Mouse (Mus musculus) neural tube, embryonic 15.5 days (tissue): ENCODE data around the gene Pard3b. TPM values are rescaled to one million over a fixed set of nuclear protein-coding genes. Genes with fewer than 3 reads are reported as not detected.

Source experiments
- ATAC-seq: fragments of 200-750 bp; cut with Nextera tagmentation; 2 replicates; pipeline ENCODE4 v1.8.0; 2017; ENCODE audit warnings: mild to moderate bottlenecking, moderate TSS enrichment, moderate library complexity; ENCODE audit not compliant: low FRiP score
- H3K27ac ChIP-seq: fragments of 300-500 bp; sonication (generic); replicated peaks from 2 replicates; pipeline ENCODE4 v1.5.1; 2015; ENCODE audit warnings: mild to moderate bottlenecking, inconsistent platforms
- H3K27me3 ChIP-seq: fragments of 300-500 bp; sonication (generic); replicated peaks from 2 replicates; pipeline ENCODE4 v1.6.1; 2015; ENCODE audit warnings: inconsistent platforms
- H3K36me3 ChIP-seq: fragments of 300-500 bp; sonication (generic); 2 replicates; pipeline ENCODE4 v1.6.1; 2015; ENCODE audit warnings: inconsistent platforms
- H3K4me1 ChIP-seq: fragments of 300-500 bp; sonication (generic); 2 replicates; pipeline ENCODE4 v1.6.1; 2015; ENCODE audit warnings: inconsistent platforms
- H3K4me2 ChIP-seq: fragments of 300-500 bp; sonication (generic); 2 replicates; pipeline ENCODE4 v1.6.1; 2015; ENCODE audit warnings: inconsistent platforms, mild to moderate bottlenecking, moderate library complexity
- H3K4me3 ChIP-seq: fragments of 300-500 bp; sonication (generic); replicated peaks from 2 replicates; pipeline ENCODE4 v1.5.1; 2015; ENCODE audit warnings: mild to moderate bottlenecking, inconsistent platforms
- H3K9ac ChIP-seq: fragments of 300-500 bp; sonication (generic); replicated peaks from 2 replicates; pipeline ENCODE4 v1.6.1; 2015; ENCODE audit warnings: mild to moderate bottlenecking, inconsistent platforms
- H3K9me3 ChIP-seq: fragments of 300-500 bp; sonication (generic); replicated peaks from 2 replicates; pipeline ENCODE4 v1.6.1; 2016; ENCODE audit warnings: inconsistent platforms
- WGBS: fragments of 180-500 bp; shearing (Covaris S2); methylation state at CpG from one replicate; pipeline ENCODE4 v1.1.7; 2015; ENCODE audit warnings: mixed read lengths; 5-methylcytosine and 5-hydroxymethylcytosine counted together
- polyA plus RNA-seq: library from polyadenylated mRNA; unstranded; fragments of >200 nt; fragmentation: Nextera tagmentation; extraction: Ambion mirVana; gene quantifications from 2 replicates; pipeline ENCODE4 v1.2.1, GENCODE M21; 2015

The Pard3b gene
- polyA plus RNA-seq, 1 experiment from 2014 or later = 8.6 TPM

- Histone ChIP-seq H3K4me2 (no peak overlapping the region), H3K4me1 (no peaks in the 10 kb centered on the region), H3K27ac (no peak overlapping the region), H3K4me3 (no peak overlapping the region), H3K27me3 (no peaks in the 10 kb centered on the region), H3K9me3 (no peaks in the 10 kb centered on the region), H3K36me3 (no peaks in the 10 kb centered on the region), H3K9ac (no peak overlapping the region)
- no peak for ATAC-seq
- WGBS = 84% methylated on average over 9 of the region's 9 CpGs
Measured at GRCm38 (mm10) chr1:61961533-61961932, 322.9 kb downstream of the Pard3b start.

- H3K27ac ChIP-seq = no peak overlapping the region
- H3K9me3 ChIP-seq = no peaks in the 10 kb centered on the region
Measured at GRCm38 (mm10) chr1:61962571-61962970, 323.9 kb downstream of the Pard3b start.

GRCm38 (mm10) chr1:61967124-61967523, 328.5 kb downstream of the Pard3b start:
- no peaks in the 10 kb centered on the region for H3K36me3 ChIP-seq
- no peaks in the 10 kb centered on the region for H3K4me1 ChIP-seq
- WGBS = 78% methylated on average over 3 of the region's 3 CpGs
- H3K27me3 ChIP-seq = no peaks in the 10 kb centered on the region
- ATAC-seq = no peak
- no peaks in the 10 kb centered on the region for H3K9me3 ChIP-seq
- no peak overlapping the region for H3K4me2 ChIP-seq
- no peak overlapping the region for H3K4me3 ChIP-seq
- H3K9ac ChIP-seq = no peak overlapping the region
- no peak overlapping the region for H3K27ac ChIP-seq

More at GRCm38 (mm10) chr1:61962571-61962970, 323.9 kb downstream of the Pard3b start:
- Histone ChIP-seq H3K36me3 (no peaks in the 10 kb centered on the region), H3K4me3 (no peak overlapping the region), H3K9ac (no peak overlapping the region), H3K4me2 (no peak overlapping the region), H3K4me1 (no peaks in the 10 kb centered on the region), H3K27me3 (no peaks in the 10 kb centered on the region)
- ATAC-seq = no peak
- 77% methylated on average over 4 of the region's 4 CpGs for WGBS

- Histone ChIP-seq H3K4me2 (no peak overlapping the region), H3K4me1 (no peaks in the 10 kb centered on the region), H3K27ac (no peak overlapping the region), H3K9ac (no peak overlapping the region), H3K9me3 (no peaks in the 10 kb centered on the region), H3K27me3 (no peaks in the 10 kb centered on the region), H3K4me3 (no peak overlapping the region), H3K36me3 (no peaks in the 10 kb centered on the region)
- WGBS = 53% methylated on average over 4 of the region's 4 CpGs
- no peak for ATAC-seq
Measured at GRCm38 (mm10) chr1:61967807-61968206, 329.2 kb downstream of the Pard3b start.

- 15% methylated on average over 3 of the region's 3 CpGs for WGBS
- Histone ChIP-seq H3K9me3 (no peaks in the 10 kb centered on the region), H3K4me3 (no peak overlapping the region), H3K27ac (no peak overlapping the region), H3K36me3 (no peaks in the 10 kb centered on the region), H3K4me1 (no peaks in the 10 kb centered on the region), H3K9ac (no peak overlapping the region), H3K27me3 (no peaks in the 10 kb centered on the region), H3K4me2 (no peak overlapping the region)
- ATAC-seq = no peak
Measured at GRCm38 (mm10) chr1:61997711-61998110, 359.1 kb downstream of the Pard3b start.

- no peaks in the 10 kb centered on the region for H3K9me3 ChIP-seq
- ATAC-seq = no peak
- no peak overlapping the region for H3K4me3 ChIP-seq
- H3K4me1 ChIP-seq = no peaks in the 10 kb centered on the region
- no peak overlapping the region for H3K27ac ChIP-seq
- 53% methylated on average over 2 of the region's 2 CpGs for WGBS
- no peaks in the 10 kb centered on the region for H3K27me3 ChIP-seq
- no peak overlapping the region for H3K4me2 ChIP-seq
- H3K36me3 ChIP-seq = no peaks in the 10 kb centered on the region
- H3K9ac ChIP-seq = no peak overlapping the region
Measured at GRCm38 (mm10) chr1:62008811-62009210, 370.2 kb downstream of the Pard3b start.

- H3K27ac ChIP-seq = no peak overlapping the region
- H3K4me2 ChIP-seq = no peak overlapping the region
- no peak for ATAC-seq
- H3K9ac ChIP-seq = no peak overlapping the region
- no peaks in the 10 kb centered on the region for H3K4me1 ChIP-seq
- no peak overlapping the region for H3K4me3 ChIP-seq
- H3K9me3 ChIP-seq = no peaks in the 10 kb centered on the region
- WGBS = 53% methylated on average over 4 of the region's 4 CpGs
- H3K36me3 ChIP-seq = no peaks in the 10 kb centered on the region
- H3K27me3 ChIP-seq = no peaks in the 10 kb centered on the region
Measured at GRCm38 (mm10) chr1:62011712-62012111, 373.1 kb downstream of the Pard3b start.

- Histone ChIP-seq H3K4me3 (no peak overlapping the region), H3K4me2 (no peak overlapping the region), H3K9me3 (no peaks in the 10 kb centered on the region), H3K27me3 (no peaks in the 10 kb centered on the region), H3K9ac (no peak overlapping the region), H3K27ac (no peak overlapping the region), H3K36me3 (no peaks in the 10 kb centered on the region), H3K4me1 (no peaks in the 10 kb centered on the region)
- ATAC-seq = no peak
- WGBS = 32% methylated on average over 5 of the region's 5 CpGs
Measured at GRCm38 (mm10) chr1:62016536-62017300, 378.1 kb downstream of the Pard3b start.

- Histone ChIP-seq H3K9ac (no peak overlapping the region), H3K4me3 (no peak overlapping the region), H3K36me3 (no peaks in the 10 kb centered on the region), H3K27ac (no peak overlapping the region), H3K4me1 (no peaks in the 10 kb centered on the region), H3K27me3 (no peaks in the 10 kb centered on the region), H3K4me2 (no peak overlapping the region), H3K9me3 (no peaks in the 10 kb centered on the region)
- WGBS = 50% methylated on average over 5 of the region's 5 CpGs
- ATAC-seq = no peak
Measured at GRCm38 (mm10) chr1:62018276-62018675, 379.7 kb downstream of the Pard3b start.

- no peak overlapping the region for H3K27ac ChIP-seq
- H3K36me3 ChIP-seq = no peaks in the 10 kb centered on the region
- H3K9me3 ChIP-seq = no peaks in the 10 kb centered on the region
- ATAC-seq = no peak
- no peak overlapping the region for H3K4me2 ChIP-seq
- no peak overlapping the region for H3K4me3 ChIP-seq
- H3K9ac ChIP-seq = no peak overlapping the region
- H3K4me1 ChIP-seq = no peaks in the 10 kb centered on the region
- no peaks in the 10 kb centered on the region for H3K27me3 ChIP-seq
Measured at GRCm38 (mm10) chr1:62019743-62020142, 381.1 kb downstream of the Pard3b start.

- no peak overlapping the region for H3K4me3 ChIP-seq
- no peaks in the 10 kb centered on the region for H3K9me3 ChIP-seq
- no peaks in the 10 kb centered on the region for H3K27me3 ChIP-seq
- H3K4me2 ChIP-seq = no peak overlapping the region
- H3K9ac ChIP-seq = no peak overlapping the region
- WGBS = 92% methylated on average over 3 of the region's 3 CpGs
- no peak for ATAC-seq
- H3K36me3 ChIP-seq = no peaks in the 10 kb centered on the region
- H3K27ac ChIP-seq = no peak overlapping the region
- H3K4me1 ChIP-seq = no peaks in the 10 kb centered on the region
Measured at GRCm38 (mm10) chr1:62041718-62042117, 403.1 kb downstream of the Pard3b start.

- H3K27me3 ChIP-seq = no peaks in the 10 kb centered on the region
- H3K4me3 ChIP-seq = no peak overlapping the region
- no peaks in the 10 kb centered on the region for H3K36me3 ChIP-seq
- WGBS = 90% methylated on average over 4 of the region's 4 CpGs
- no peaks in the 10 kb centered on the region for H3K9me3 ChIP-seq
- no peak overlapping the region for H3K9ac ChIP-seq
- peaks cover 6% of the 10 kb centered on the region; the same call in 1 of the 2 replicates for H3K4me1 ChIP-seq
- H3K4me2 ChIP-seq = no peak overlapping the region
- no peak overlapping the region for H3K27ac ChIP-seq
- ATAC-seq = no peak
Measured at GRCm38 (mm10) chr1:62048592-62048991, 410.0 kb downstream of the Pard3b start.
